Mouse (Mus musculus) left cerebral cortex, adult 11 months (tissue): ENCODE data around the gene 1700034J05Rik.

ENCODE experiments used
- DNase-seq: peaks from one replicate; pipeline ENCODE4 v3.0.0; 2022; ENCODE audit warnings: low spot score

The 1700034J05Rik gene

DNA sequence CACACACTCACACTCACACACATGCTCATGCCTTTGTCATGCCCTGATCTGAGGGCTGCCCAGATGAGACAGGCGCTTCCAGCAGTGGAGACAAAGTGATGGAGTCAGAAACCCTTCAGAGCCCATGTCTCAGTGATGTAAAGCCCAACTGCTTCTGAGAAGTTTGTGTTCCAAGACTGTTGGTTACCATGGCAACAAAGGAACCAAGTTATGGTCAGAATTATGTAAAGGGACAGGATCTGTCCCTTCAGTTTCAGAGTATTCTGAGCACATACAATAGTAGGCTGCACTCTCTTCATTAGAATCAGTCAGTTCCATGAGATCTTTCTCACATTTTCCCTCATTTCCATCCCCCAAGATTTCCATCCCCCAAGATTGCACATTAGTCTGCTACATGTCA, at the start of gene 1700034J05Rik:
TSS of gene 1700034J05Rik (minus strand) at position 165 of the 400 bp plus-strand sequence.
- no peak for DNase-seq

DNA sequence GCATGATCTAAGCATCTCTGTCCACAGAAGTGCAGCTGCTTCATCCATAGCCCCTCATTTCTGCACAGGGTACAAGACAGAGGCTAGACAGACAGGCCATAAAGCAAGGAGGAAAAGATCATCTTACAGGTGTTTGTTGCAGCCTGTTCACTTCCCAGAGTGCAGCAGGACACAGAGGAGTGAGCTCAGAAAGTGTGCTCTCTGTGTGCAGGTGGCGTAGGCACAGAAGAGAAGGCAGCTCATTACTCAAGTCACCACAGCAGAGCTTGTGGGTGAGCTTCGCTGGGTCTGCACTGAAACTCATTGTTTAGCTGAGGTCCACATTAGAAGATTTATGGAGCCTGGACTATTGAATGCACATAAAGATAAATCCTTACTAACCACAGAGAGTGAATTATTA, 45.5 kb upstream of the 1700034J05Rik start:
- no peak for DNase-seq

DNA sequence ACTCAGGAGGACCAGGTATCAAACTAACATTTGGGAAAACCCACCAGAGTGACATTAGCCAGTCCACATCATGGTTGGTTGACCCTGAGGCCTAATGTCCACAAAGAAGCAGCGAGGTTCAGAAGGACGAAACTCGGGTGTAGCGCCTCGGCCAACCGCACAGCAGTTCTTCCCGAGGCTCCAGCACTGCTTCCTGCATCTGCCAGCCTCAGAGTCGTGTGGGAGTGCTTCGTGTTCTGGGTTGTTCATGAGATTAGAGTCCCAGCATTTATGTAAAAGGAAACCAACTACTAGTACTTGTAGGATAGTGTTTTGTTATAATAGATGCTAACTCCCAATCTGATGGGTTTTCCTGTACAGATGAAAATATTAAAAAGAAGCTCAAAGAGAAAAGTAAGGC, 45.1 kb upstream of the 1700034J05Rik start:
- no peak for DNase-seq

DNA sequence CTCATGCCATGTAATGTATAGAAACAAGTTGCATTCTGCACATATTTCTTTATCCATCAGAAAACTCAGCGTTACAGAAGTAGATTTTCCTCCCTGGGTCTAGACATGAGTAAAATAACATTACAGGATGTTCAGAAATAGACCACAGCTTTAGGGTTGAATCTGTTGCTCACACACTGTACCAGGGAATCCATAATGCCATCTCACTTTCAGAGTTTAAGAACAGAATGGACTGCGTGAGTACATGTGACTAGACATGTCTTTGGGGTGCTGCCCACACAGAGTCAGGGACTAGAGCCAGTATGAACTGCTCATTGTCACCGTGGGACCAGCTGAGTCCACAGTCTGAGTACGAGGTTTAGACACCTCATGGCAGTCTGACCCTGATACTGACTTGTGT, 44.5 kb upstream of the 1700034J05Rik start:
- DNase-seq, result no peak

DNA sequence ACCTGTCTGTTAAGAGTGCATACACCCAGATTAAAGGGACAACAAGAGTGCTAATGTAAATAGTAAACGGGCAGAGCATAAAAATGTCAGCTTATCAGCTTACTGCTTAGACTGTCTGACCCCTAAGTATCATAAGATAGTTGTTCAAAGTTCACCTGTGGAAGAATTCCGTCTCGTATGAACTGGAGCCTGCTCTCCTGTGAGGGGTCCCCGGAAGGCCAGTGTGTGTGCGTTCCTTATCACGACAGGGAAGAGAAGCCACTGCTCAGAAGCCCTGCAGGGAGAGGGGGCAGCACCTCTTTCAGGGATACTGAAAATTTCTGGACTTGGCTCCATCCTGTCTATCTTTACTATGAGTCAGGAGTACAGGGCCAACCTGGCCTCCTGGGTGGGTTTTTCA, 42.8 kb upstream of the 1700034J05Rik start:
- no peak for DNase-seq

DNA sequence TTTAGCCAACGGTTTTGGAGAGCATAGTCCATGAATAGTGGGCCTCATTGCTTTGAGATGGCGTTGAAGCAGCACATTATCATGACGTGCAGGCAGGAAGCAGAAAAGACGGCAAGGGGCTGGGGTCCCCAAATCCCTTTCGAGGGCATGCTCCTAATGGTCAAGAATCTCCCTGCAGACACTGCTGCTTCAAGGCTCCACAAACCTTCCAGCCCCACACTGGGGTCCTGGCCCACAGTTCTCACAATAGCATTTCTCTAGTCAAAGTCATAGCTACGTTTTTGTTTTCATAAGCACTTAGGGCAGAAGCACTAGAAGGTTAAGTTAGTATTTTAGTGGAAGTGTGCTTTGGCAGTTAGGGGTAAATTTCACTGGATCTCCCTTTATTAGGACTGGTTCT, 41.7 kb upstream of the 1700034J05Rik start:
- DNase-seq, result no peak

DNA sequence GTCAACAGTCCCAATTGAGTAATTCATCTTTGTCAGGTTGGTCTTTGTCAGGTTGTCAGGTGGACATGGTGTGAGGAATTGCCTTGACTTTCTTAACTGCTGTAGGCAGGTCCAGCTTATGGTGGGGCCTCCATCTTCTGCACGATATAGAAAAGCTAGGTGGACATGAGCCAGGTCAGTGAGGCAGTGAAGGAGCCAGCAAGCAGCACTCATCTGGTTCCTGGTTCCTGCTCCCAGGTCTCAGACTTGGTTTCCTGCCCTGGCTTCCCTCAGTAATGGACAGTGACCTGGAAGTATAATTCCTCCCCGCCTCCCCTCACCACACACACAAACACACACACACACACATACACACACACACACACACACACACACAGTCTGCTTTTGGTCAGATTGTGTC, 41.2 kb upstream of the 1700034J05Rik start:
- DNase-seq, result no peak

DNA sequence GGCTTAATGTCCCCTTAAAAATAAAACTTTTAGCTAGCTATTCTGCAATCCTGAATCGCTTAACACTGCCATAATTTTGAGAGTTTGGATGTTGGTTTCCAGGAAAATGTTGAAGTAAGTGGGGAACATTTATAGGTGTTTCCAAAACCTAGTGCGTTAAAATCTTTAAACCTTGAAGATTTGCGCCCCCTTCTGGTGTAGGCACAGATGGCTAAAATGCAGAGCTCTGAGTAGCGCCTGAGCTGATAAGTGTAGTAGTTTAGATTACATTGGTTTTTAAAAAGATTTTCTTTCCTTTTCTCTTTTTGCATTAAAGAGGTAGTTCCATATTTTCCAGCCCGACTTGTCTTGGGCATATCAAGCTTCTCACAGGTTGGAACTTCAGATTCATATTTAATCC, 40.0 kb upstream of the 1700034J05Rik start:
- DNase-seq, result no peak

DNA sequence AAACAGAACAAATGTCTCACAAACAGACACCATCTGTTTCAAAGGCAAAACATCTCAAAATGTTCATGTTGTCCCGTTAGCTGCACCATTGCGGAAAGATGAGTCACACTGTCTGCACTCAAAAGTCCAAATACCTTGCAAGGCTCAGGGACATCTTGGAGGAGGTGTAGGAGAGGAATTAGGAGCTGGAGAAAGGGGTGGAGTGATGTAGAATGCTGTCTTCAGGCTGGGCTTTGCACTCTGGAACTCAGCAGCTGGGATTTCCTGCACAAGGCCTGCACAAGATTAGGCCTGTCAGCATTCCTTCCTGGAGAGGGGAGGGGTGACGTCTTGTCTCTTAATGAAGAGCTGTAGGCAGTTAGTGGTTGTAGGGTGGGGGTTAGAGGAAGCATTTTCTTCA, 30.3 kb upstream of the 1700034J05Rik start:
- no peak for DNase-seq

DNA sequence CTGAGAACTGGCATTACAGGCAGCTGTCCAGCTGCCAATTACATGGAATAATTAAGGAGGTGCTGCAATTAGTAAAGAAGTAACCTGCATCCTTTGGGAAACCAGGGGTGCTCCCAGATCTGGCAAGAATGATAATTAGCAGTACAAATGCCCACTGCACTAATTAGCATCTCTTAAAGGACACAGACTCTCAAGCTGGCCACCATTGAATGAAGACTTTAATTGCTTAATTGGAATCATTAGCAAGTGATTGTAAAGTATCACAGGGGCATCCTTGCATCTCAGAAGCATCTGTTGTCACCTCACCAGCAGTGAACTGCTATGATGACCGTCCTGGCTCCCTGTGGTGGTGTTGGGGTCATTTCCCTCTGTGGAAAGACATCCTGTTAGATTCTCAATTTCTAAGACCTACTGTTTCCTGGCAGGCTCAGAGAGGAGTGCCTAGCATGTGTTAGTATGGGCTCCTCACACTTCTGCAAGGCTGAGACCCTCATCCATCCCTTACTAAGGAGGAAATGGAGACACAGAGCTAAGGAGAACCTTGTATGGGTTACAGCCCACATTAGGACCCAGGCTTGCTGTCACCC, 27.1 kb upstream of the 1700034J05Rik start:
- no peak for DNase-seq

DNA sequence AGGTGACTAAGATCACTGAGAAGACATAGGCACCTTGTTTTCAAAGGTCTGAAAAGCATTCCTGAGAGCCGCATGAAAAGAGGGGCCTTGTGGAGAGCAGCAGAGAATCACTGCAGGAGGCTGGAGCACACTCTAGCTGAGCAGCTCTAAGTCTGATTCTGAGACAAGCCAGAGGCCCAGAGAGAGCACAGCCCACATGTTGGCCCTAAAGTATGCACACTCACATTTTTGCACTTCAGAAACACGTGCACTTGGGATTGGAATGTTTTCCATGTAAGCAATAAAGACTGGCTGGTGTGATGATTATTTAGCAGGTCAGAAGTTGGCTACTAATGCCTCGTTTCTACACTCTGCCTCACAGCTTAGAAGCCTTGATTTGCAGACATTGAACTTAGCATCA, 25.7 kb upstream of the 1700034J05Rik start:
- no peak for DNase-seq

DNA sequence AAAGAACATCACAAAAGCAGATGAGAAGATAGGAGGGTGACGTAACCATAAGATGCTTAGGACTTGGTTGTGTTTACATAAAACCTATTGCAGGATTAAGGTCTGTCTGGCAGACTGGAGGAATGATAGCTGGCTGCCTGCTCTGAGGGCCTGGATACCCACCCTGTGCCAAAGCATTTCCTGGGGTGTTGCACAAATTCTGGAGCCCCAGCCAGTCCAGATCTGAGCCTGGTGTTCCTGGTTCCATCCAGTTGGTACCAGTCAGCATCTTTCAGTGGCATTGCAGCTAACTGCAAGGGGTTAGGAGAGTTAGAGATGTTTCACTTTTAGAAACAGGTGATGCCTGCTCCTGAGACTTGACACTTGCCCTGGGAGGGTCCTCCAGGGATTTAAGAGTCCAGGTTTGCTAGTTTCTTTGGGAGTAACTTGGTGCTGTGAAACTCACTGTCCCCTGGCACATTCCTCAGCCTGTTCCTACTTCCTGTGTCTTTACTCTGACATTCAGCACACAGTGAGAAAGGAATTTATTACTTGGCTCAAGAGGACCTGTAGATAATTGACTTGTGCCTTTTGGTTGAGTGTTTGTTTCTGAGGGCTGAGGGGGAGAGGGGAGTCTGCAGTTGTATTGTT, 25.0 kb upstream of the 1700034J05Rik start:
- no peak for DNase-seq

DNA sequence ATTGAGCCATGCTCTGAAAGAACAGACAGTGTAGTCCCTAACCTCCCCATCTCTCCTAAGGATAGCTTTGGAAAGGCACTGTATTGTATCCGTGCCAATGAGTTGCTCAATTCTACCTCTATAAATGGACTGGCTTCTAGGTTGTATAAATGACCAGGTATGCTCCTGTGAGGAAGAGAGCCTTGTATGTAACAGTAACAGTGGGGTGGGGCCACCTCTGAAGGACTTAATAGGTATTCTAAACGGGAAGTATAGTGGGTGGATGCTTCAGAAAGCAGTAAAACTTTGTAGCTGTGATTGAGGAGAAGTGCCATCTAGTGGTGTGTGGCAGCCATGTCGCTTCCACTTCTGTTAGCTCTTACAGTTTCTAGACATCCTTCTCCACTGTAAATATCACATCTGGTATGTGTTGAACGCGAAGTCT, 24.5 kb upstream of the 1700034J05Rik start:
- DNase-seq, result no peak

DNA sequence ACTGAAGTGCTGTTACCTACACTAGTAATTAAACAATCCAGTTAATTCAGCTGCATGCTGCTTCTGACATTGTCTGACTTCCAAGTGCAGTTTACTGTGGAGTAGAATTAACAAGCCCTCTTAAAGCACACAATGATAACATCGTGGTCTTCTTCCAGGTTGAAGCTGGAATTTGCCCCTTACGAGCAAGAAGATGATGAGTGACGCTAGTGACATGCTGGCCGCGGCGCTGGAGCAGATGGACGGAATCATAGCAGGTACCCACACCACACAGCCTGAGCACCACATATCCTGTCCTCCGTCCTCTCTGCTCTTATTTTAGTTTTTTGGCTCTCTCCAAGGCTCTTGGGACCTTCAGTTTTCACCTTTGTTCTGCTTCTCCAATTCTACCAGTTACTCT, 22.2 kb upstream of the 1700034J05Rik start:
- no peak for DNase-seq

DNA sequence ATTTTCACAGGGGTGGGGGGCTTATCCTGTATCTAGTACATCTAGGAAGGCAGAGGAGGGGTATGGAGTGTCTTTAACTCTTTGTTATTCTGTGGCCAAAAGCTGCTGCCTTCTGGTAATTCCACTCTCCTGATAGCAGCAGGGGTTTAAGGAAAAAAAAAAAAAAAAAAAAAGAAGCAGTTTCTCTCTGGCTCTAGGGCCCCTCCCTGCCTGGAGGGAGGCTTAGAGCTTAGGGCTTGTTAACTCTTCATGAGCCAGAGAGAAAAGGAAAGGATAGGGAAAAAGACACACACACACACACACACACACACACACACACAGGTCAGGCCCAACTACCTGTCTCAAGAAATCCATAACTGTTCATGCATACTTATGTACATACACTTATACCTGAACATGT, 19.6 kb upstream of the 1700034J05Rik start:
- DNase-seq, result no peak

DNA sequence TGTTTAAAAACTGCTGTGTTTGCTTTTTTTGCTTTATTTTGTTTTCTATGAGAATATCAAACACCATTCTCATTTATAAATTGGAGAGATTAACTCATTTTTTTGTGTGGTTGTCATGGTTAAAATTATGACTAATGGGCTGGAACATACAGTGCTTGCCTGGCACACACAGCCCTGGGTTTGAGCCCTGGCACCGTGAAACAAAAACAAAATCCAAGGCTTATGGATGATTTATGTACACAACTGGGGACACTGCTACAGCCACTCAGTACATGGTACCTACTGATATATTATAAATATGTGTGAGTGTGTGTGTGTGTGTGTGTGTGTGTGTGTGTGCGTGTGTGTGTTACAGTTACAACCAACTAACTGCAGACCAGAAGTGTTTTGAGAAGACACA, 19.2 kb upstream of the 1700034J05Rik start:
- DNase-seq, result no peak

DNA sequence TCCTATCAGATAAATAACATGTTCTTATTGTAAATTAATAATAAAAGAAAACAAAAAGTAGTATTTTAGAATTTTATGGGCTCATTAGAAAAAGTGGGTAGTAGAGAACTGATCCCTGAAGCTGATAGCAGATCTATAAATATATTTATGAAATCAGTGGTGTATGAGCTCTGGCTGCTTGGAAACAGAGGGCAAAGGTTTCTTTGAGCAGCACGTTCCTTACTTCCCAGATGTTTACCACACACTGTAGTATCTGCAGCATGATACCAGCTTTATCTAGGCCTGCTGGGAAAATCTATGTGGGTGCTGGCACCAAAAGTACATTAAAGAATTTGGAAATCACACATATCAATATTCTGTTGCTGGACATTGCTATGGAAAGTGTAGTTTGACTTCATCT, 18.5 kb upstream of the 1700034J05Rik start:
- DNase-seq, result no peak

DNA sequence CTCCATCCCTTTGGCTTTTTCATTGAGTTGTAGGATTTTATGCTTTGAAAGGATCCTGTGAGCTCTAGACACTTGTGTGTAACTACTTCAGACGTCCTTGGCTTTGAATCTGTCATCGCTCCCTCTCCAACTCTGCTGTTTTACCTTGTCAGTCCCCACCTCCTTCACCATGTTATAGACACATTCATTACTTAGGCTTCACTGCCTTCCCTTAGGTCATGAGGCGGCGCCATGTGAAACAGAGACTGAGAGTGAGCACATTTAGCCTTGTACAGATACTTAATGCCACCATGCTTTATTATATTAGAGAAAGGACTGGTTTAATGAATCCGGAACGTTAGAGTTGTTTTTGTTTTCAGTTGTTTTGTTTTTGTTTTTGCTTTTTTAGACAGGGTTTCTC, 17.8 kb upstream of the 1700034J05Rik start:
- DNase-seq, result no peak

DNA sequence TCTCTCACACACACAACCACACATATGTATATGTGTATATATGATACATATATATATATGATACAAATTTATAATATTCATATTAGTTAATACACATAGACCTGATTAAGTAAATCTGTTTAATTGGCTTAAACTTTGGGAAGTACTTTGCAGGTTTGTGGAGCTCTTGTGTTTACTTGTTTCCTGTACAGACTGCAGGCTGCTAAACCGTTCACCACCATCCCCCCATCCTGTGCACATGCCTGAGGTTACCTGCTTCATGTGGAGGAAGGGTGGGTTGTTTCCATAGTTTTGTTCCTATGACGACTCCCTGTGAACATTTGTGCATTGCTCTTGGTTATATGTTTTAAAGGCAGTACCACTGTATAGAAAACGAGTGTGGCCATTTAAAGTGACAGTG, 17.1 kb upstream of the 1700034J05Rik start:
- no peak for DNase-seq

DNA sequence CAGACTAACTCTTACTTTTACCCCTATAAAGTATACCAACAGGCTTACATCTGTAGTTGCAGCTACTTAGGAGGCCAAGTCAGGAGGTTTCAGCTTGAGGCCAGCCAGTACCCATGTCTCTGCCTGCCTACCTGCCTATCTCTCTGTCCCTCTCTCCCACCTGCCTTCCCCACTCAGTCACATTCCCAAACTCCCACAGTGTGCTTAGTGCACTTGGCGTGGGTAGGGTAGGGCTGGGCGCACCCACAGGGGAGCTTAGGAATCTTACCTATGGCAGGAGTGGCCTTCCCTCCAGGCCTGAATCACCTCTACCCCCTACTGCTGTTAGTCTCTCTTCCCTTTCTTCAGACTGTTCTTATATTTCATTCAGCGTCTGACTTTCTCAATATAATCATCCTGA, 16.6 kb upstream of the 1700034J05Rik start:
- no peak for DNase-seq

DNA sequence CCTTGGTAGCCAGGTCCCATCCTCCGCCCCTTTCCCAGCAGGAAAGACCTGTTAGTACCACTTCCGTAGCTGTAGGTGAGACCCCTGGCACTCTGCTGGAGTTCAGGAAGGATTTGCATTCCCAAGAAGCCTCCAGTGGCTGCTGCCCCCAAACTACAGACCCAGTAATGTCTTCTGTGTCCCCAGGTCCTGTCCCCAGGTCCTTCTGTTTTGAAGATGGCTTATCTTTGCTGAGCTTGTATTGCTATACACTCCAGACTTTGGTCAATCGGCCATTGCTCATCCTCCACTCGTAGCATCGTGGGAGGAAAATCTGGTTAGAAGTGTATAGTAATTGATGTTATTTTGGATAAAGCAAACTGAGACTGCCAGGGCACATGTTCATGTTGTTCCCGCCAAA, 13.6 kb upstream of the 1700034J05Rik start:
- no peak for DNase-seq

DNA sequence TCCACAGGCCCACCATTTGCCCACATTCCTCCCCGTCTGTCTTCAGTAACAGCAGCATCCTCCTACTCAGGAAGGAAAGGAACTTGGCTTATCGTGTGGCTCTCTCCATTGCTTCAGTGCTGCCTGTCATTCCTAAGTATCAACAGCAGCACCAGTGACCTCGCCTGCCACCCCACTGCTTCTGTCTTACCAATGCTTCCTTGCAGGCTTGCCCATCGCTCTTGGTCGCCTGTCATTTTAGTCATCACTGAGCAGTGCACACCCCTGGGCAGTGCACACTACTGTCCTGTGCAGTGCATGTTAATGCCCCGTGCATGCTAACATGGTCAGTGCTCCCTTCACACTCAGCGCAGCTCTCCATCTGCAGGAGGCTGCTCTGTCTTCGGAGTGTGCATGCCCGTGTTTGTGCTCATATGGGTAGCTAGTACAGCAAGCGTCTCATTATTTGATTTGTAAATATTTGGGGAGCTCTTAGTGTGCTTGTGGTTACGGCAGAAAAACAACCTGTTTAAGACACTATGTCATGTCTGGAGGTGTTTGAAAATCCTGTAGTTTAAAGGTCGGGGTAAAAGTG, 12.3 kb upstream of the 1700034J05Rik start:
- no peak for DNase-seq

DNA sequence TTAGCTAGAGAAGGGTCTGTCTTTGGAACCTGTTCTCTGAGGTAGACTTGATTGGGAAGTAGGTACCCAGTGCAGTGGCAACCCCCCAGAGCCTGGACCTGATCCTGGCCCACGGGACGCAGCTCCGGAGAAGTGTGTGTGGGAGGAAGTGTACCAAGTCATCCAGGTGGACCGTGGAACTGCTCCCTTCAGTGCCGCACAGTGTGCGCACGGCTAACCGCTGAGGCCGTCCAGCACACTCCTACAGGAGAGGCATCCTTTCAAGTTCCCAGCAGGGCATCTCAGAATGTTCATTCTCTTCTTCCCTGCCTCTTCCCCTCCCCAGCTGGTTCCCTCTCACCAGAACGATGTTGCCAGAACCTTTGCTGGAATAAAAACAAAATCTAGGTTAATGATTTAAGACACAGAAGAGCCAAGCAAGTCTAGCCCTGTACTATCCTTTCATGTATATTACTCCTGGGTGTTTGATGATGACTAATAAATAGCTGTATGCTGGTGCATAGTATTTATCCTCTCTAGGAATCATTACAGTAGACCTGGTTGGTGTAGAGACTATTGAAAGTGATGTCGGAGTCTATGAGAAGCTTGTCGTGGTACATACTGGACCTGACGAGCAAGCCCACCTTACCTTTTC, 11.0 kb upstream of the 1700034J05Rik start:
- no peak for DNase-seq
